Mouse (Mus musculus): ENCODE results near the gene Ppil1.

The Ppil1 gene

GRCm38 (mm10) chr17:29304376-29305057, 40.5 kb upstream of the Ppil1 start:
- H3K4me3 ChIP-seq (replicated peaks; ENCODE audit: low read length): 0 out of 2 replicates have a peak overlapping the region, but pooled peaks have one; percentile 13
- no peaks in the 10 kb centered on the region for H3K9me3 ChIP-seq (ENCODE audit: low read length)
- H3K4me1 ChIP-seq (replicated peaks; ENCODE audit: low read depth, low read length): peaks cover 68% of the 10 kb centered on the region
- no peak for TF ChIP-seq POU5F1 (IDR thresholded peaks at IDR 0.05; ENCODE audit: borderline replicate concordance, low read length)
- TF ChIP-seq NANOG (IDR thresholded peaks at IDR 0.05; ENCODE audit: borderline replicate concordance, low read length): no peak
- TF ChIP-seq CTCF (conservative IDR thresholded peaks at IDR 0.05; ENCODE audit: low read length): no peak
- H3K27me3 ChIP-seq (ENCODE audit: insufficient read depth, low read length): no peaks in the 10 kb centered on the region
- peaks cover 34% of the 10 kb centered on the region for H3K36me3 ChIP-seq (ENCODE audit: insufficient read depth, low read length)

DNA sequence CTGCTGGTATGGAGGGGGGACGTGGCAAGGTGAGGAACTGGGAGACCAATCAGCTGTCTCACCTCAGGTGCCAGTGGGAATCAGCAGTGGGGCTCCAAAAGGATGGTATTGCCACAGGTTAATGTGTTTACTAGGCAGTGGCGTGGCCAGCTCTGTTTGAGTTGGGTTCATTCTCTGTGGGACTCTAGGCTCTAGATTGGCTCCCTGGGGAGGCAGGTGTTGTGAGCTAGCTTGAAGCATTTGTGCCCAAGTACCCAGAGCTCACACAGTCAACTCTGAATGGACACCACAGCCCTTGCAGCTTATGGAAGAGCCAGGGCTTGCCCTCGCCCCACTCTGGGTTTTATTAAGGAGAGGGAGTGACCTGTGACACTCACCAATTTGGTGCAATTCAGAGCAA, 39.9 kb upstream of the Ppil1 start:
- H3K27me3 ChIP-seq (ENCODE audit: insufficient read depth, low read length): no peaks in the 10 kb centered on the region
- H3K4me3 ChIP-seq (replicated peaks; ENCODE audit: low read length): 0 out of 2 replicates have a peak overlapping the region, but pooled peaks have one; percentile 1
- TF ChIP-seq POU5F1 (IDR thresholded peaks at IDR 0.05; ENCODE audit: borderline replicate concordance, low read length): no peak
- TF ChIP-seq CTCF (conservative IDR thresholded peaks at IDR 0.05; ENCODE audit: low read length): no peak
- TF ChIP-seq NANOG (IDR thresholded peaks at IDR 0.05; ENCODE audit: borderline replicate concordance, low read length): no peak
- peaks cover 64% of the 10 kb centered on the region for H3K4me1 ChIP-seq (replicated peaks; ENCODE audit: low read depth, low read length)
- H3K9me3 ChIP-seq (ENCODE audit: low read length): no peaks in the 10 kb centered on the region
- peaks cover 40% of the 10 kb centered on the region for H3K36me3 ChIP-seq (ENCODE audit: insufficient read depth, low read length)

DNA sequence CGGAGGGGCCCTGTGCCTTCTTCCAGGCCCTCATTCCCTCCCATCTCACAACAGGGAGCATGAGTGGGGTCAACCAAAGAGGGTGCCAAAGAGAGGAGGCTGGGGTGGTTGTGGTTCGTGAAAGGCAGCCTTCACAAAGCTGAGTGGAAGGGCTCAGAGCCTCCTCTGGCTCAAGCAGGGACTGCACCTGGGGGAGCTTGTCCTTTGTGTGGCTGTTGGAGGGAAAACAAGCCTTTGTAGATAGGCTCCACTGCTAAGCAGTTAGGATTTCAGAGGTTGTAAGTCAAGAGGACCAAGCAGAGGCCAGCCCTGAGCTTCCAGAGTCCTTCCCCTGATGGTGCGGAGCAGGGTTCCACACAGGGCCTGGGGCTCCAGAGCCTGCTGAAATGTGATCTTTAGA, 39.1 kb upstream of the Ppil1 start:
- Histone ChIP-seq H3K4me3 (replicated peaks; ENCODE audit: low read length) (0 out of 2 replicates have a peak overlapping the region, but pooled peaks have one; percentile 1), H3K4me1 (replicated peaks; ENCODE audit: low read depth, low read length) (peaks cover 68% of the 10 kb centered on the region), H3K9me3 (ENCODE audit: low read length) (no peaks in the 10 kb centered on the region), H3K27me3 (ENCODE audit: insufficient read depth, low read length) (no peaks in the 10 kb centered on the region), H3K36me3 (ENCODE audit: insufficient read depth, low read length) (peaks cover 47% of the 10 kb centered on the region)
- no peak for TF ChIP-seq NANOG (IDR thresholded peaks at IDR 0.05; ENCODE audit: borderline replicate concordance, low read length)
- TF ChIP-seq CTCF (conservative IDR thresholded peaks at IDR 0.05; ENCODE audit: low read length): peak; percentile 42; the same call in 1 of the 2 replicates
- TF ChIP-seq POU5F1 (IDR thresholded peaks at IDR 0.05; ENCODE audit: borderline replicate concordance, low read length): no peak

- peaks cover 54% of the 10 kb centered on the region for H3K36me3 ChIP-seq (ENCODE audit: insufficient read depth, low read length)
- H3K4me1 ChIP-seq (replicated peaks; ENCODE audit: low read depth, low read length): peaks cover 70% of the 10 kb centered on the region
- TF ChIP-seq NANOG (IDR thresholded peaks at IDR 0.05; ENCODE audit: borderline replicate concordance, low read length) (no peak), POU5F1 (IDR thresholded peaks at IDR 0.05; ENCODE audit: borderline replicate concordance, low read length) (no peak), CTCF (conservative IDR thresholded peaks at IDR 0.05; ENCODE audit: low read length) (no peak)
- no peaks in the 10 kb centered on the region for H3K27me3 ChIP-seq (ENCODE audit: insufficient read depth, low read length)
- H3K4me3 ChIP-seq (replicated peaks; ENCODE audit: low read length): no peak overlapping the region
- no peaks in the 10 kb centered on the region for H3K9me3 ChIP-seq (ENCODE audit: low read length)
These were observed 38.2 kb upstream of the Ppil1 start for GRCm38 (mm10) chr17:29302149-29302548.

DNA sequence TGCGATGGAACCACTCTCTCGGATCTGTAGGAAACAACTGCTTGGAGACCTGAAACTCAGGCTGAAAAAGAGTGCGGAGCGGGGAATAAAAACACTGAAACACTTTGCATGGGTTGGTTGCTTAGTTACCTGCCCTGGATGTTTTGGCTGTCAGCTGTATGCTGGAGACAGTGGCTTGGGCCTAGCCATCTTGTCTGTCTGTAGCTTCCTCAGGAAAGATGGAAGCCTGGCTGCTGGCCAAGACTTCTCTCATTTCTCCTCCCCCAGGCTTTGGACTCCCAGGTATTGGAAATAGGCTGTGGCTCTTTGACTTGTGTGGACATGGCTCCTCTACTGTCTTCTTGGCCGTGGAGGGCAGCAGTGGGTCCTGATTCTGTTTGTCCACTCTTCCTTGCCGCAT, 37.4 kb upstream of the Ppil1 start:
- Histone ChIP-seq H3K36me3 (ENCODE audit: insufficient read depth, low read length) (peaks cover 60% of the 10 kb centered on the region), H3K27me3 (ENCODE audit: insufficient read depth, low read length) (no peaks in the 10 kb centered on the region), H3K4me3 (replicated peaks; ENCODE audit: low read length) (no peak overlapping the region), H3K4me1 (replicated peaks; ENCODE audit: low read depth, low read length) (peaks cover 77% of the 10 kb centered on the region), H3K9me3 (ENCODE audit: low read length) (no peaks in the 10 kb centered on the region)
- TF ChIP-seq NANOG (IDR thresholded peaks at IDR 0.05; ENCODE audit: borderline replicate concordance, low read length) (no peak), POU5F1 (IDR thresholded peaks at IDR 0.05; ENCODE audit: borderline replicate concordance, low read length) (no peak), CTCF (conservative IDR thresholded peaks at IDR 0.05; ENCODE audit: low read length) (no peak)

- no peak overlapping the region for H3K4me3 ChIP-seq (replicated peaks; ENCODE audit: low read length)
- no peaks in the 10 kb centered on the region for H3K27me3 ChIP-seq (ENCODE audit: insufficient read depth, low read length)
- no peaks in the 10 kb centered on the region for H3K9me3 ChIP-seq (ENCODE audit: low read length)
- TF ChIP-seq NANOG (IDR thresholded peaks at IDR 0.05; ENCODE audit: borderline replicate concordance, low read length): no peak
- no peak for TF ChIP-seq POU5F1 (IDR thresholded peaks at IDR 0.05; ENCODE audit: borderline replicate concordance, low read length)
- TF ChIP-seq CTCF (conservative IDR thresholded peaks at IDR 0.05; ENCODE audit: low read length): no peak
- H3K4me1 ChIP-seq (replicated peaks; ENCODE audit: low read depth, low read length): peaks cover 79% of the 10 kb centered on the region
- H3K36me3 ChIP-seq (ENCODE audit: insufficient read depth, low read length): peaks cover 65% of the 10 kb centered on the region
These were observed 36.9 kb upstream of the Ppil1 start for GRCm38 (mm10) chr17:29300926-29301325.

- Histone ChIP-seq H3K4me3 (replicated peaks; ENCODE audit: low read length) (no peak overlapping the region), H3K4me1 (replicated peaks; ENCODE audit: low read depth, low read length) (peaks cover 68% of the 10 kb centered on the region), H3K9me3 (ENCODE audit: low read length) (no peaks in the 10 kb centered on the region), H3K27me3 (ENCODE audit: insufficient read depth, low read length) (no peaks in the 10 kb centered on the region), H3K36me3 (ENCODE audit: insufficient read depth, low read length) (peaks cover 81% of the 10 kb centered on the region)
- no peak for TF ChIP-seq NANOG (IDR thresholded peaks at IDR 0.05; ENCODE audit: borderline replicate concordance, low read length)
- no peak for TF ChIP-seq CTCF (conservative IDR thresholded peaks at IDR 0.05; ENCODE audit: low read length)
- TF ChIP-seq POU5F1 (IDR thresholded peaks at IDR 0.05; ENCODE audit: borderline replicate concordance, low read length): no peak
These were observed 35.3 kb upstream of the Ppil1 start for GRCm38 (mm10) chr17:29299282-29299681.

- Histone ChIP-seq H3K4me3 (replicated peaks; ENCODE audit: low read length) (no peak overlapping the region), H3K9me3 (ENCODE audit: low read length) (no peaks in the 10 kb centered on the region), H3K36me3 (ENCODE audit: insufficient read depth, low read length) (peaks cover 93% of the 10 kb centered on the region), H3K27me3 (ENCODE audit: insufficient read depth, low read length) (no peaks in the 10 kb centered on the region), H3K4me1 (replicated peaks; ENCODE audit: low read depth, low read length) (peaks cover 53% of the 10 kb centered on the region)
- TF ChIP-seq NANOG (IDR thresholded peaks at IDR 0.05; ENCODE audit: borderline replicate concordance, low read length) (no peak), CTCF (conservative IDR thresholded peaks at IDR 0.05; ENCODE audit: low read length) (peak; percentile 36)
These were observed 33.8 kb upstream of the Ppil1 start for GRCm38 (mm10) chr17:29297813-29298212.

- H3K4me3 ChIP-seq (replicated peaks; ENCODE audit: low read length): no peak overlapping the region
- H3K36me3 ChIP-seq (ENCODE audit: insufficient read depth, low read length): peaks cover 92% of the 10 kb centered on the region
- no peak for TF ChIP-seq CTCF (conservative IDR thresholded peaks at IDR 0.05; ENCODE audit: low read length)
- TF ChIP-seq POU5F1 (IDR thresholded peaks at IDR 0.05; ENCODE audit: borderline replicate concordance, low read length): no peak
- TF ChIP-seq NANOG (IDR thresholded peaks at IDR 0.05; ENCODE audit: borderline replicate concordance, low read length): no peak
- H3K4me1 ChIP-seq (replicated peaks; ENCODE audit: low read depth, low read length): peaks cover 48% of the 10 kb centered on the region
- H3K9me3 ChIP-seq (ENCODE audit: low read length): no peaks in the 10 kb centered on the region
- H3K27me3 ChIP-seq (ENCODE audit: insufficient read depth, low read length): no peaks in the 10 kb centered on the region
These were observed 33.3 kb upstream of the Ppil1 start for GRCm38 (mm10) chr17:29297321-29297720.
